Mouse (Mus musculus): ENCODE measurements around the gene Stc2. TPM values are rescaled to one million over a fixed set of nuclear protein-coding genes. Genes with fewer than 3 reads are reported as not detected.

The Stc2 gene
- polyA plus RNA-seq, 1 experiment from 2014 or later: 0.69 TPM

DNA sequence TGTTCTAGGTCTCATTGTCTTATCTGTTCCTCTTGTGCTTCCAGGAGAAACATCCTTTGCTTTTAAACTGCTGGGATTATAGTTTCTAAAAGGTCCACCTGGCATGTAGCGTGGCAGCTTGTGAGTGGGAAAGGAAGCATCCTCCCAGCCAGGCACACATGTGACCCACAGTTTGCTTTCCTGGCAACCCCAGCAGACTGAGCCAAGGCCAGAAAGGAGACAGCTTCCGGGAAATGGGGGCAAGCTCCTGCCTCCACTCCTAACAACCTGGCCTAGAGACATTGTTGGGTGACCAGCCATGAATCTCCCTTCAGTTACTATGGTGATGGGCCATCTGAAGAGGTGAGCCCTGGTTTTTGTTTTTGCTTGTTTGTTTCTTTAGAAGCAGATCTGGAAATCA, 3.9 kb downstream of the Stc2 start:
- Histone ChIP-seq H3K9me3 (replicated peaks) (no peaks in the 10 kb centered on the region), H3K4me2 (no peak overlapping the region), H3K36me3 (no peaks in the 10 kb centered on the region), H3K9ac (no peak overlapping the region), H3K27me3 (peaks cover 35% of the 10 kb centered on the region), H3K27ac (no peak overlapping the region), H3K4me1 (replicated peaks) (peaks cover 12% of the 10 kb centered on the region), H3K4me3 (replicated peaks) (no peak overlapping the region)
- DNase-seq: no peak
- 65% methylated on average over 2 of the region's 2 CpGs for WGBS (ENCODE audit: insufficient replicate concordance)
- ATAC-seq (ENCODE audit: low read depth): no peak

DNA sequence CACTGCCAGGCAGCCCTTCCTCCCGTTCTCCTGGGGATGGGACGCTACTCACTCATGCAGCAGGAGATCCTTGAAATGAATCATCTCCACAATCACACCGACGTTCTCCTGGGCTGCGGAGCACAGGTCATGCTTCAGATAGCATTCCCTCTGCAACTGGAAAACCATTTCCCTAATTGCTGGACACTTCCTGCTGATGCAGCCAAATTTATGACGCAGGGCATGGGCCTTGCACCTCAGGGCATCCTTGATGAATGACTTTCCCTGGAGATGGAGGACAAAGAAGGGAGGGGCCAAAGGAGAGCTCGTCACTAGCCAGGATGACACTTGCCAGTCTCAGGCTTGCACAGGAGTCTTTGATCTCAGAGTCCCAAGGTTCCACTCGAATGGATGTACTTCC, 4.6 kb downstream of the Stc2 start:
- H3K4me1 ChIP-seq (replicated peaks): peaks cover 12% of the 10 kb centered on the region
- H3K4me2 ChIP-seq: no peak overlapping the region
- no peaks in the 10 kb centered on the region for H3K9me3 ChIP-seq (replicated peaks)
- 65% methylated on average over 8 of the region's 8 CpGs for WGBS (ENCODE audit: insufficient replicate concordance)
- H3K36me3 ChIP-seq: no peaks in the 10 kb centered on the region
- peaks cover 28% of the 10 kb centered on the region for H3K27me3 ChIP-seq
- no peak overlapping the region for H3K4me3 ChIP-seq (replicated peaks)
- no peak overlapping the region for H3K9ac ChIP-seq
- no peak overlapping the region for H3K27ac ChIP-seq
- DNase-seq (no peak), ATAC-seq (ENCODE audit: low read depth) (no peak)

DNA sequence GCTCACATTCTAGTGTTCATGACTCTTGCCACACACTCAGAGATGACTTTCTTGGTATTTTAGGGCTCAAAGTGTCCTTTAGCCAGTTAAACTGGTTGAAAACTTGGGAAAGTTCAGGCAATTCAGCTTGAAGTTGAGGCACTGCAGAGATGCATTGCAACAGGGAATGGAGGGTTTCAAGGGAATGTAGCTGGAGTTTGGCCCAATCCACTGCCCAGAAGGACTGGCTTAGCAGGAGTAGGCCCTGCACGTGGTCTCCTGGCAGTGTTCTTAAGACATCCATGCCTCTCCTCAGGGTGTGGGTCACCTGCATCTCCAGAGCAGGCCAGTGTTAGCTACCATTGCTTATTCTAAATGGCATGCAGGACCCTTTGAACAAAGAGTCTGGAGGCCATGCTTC, 7.0 kb downstream of the Stc2 start:
- ATAC-seq (ENCODE audit: low read depth) (no peak), DNase-seq (no peak)
- Histone ChIP-seq H3K9ac (no peak overlapping the region), H3K4me2 (no peak overlapping the region), H3K4me1 (replicated peaks) (no peaks in the 10 kb centered on the region), H3K36me3 (no peaks in the 10 kb centered on the region), H3K27me3 (peaks cover 5% of the 10 kb centered on the region), H3K9me3 (replicated peaks) (no peaks in the 10 kb centered on the region), H3K27ac (no peak overlapping the region), H3K4me3 (replicated peaks) (no peak overlapping the region)
- WGBS (ENCODE audit: insufficient replicate concordance): 67% methylated on average over 1 of the region's 1 CpGs

DNA sequence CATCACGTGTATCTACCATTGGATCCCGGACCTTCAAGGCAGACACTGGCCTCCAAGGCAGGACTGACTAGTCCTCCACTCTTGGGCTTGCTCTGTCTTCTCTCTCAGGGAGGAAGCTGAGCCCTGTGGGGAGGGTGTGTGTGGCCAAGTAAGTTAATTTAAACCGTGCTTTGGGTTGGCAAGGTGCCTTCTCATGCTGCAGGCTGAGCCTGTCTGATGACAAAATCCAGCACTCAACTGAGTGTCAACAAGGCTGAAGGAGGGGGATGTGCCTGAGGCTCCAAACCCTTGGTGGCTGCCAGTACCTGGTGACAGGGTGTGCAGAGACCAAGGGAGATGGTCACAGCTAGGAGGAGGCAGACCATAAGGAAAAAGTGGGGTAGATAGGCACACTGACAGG, 7.5 kb downstream of the Stc2 start:
- ATAC-seq (ENCODE audit: low read depth) (no peak), DNase-seq (no peak)
- H3K9ac ChIP-seq: no peak overlapping the region
- H3K27me3 ChIP-seq: peaks cover 1% of the 10 kb centered on the region
- no peaks in the 10 kb centered on the region for H3K9me3 ChIP-seq (replicated peaks)
- no peaks in the 10 kb centered on the region for H3K4me1 ChIP-seq (replicated peaks)
- H3K4me3 ChIP-seq (replicated peaks): no peak overlapping the region
- H3K4me2 ChIP-seq: no peak overlapping the region
- WGBS (ENCODE audit: insufficient replicate concordance): 59% methylated on average over 3 of the region's 3 CpGs
- no peak overlapping the region for H3K27ac ChIP-seq
- no peaks in the 10 kb centered on the region for H3K36me3 ChIP-seq

DNA sequence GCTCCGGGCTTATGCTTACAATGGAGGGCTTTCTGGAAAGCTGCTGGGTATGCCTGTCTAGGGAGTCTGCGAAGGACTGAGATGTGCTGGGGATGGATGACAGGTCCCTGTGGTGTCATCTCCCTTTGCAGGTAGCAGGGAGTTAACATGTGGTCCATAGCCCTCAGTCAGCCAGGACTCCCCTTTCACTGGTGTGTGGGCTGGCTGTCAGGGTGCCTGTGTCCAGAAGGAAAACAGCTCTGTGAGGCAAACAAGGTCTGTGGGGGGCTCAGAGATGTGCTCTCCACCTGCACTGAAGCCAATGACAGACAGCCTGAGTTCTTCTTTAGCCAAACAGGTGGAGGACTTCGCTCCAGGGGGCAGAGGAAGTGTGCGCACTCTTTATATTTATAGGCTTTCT, 8.8 kb downstream of the Stc2 start:
- Histone ChIP-seq H3K27me3 (no peaks in the 10 kb centered on the region), H3K9ac (no peak overlapping the region), H3K4me1 (replicated peaks) (no peaks in the 10 kb centered on the region), H3K4me3 (replicated peaks) (no peak overlapping the region), H3K36me3 (no peaks in the 10 kb centered on the region), H3K27ac (no peak overlapping the region), H3K9me3 (replicated peaks) (no peaks in the 10 kb centered on the region), H3K4me2 (no peak overlapping the region)
- DNase-seq (no peak), ATAC-seq (ENCODE audit: low read depth) (no peak)
- WGBS (ENCODE audit: insufficient replicate concordance): 66% methylated on average over 4 of the region's 4 CpGs

DNA sequence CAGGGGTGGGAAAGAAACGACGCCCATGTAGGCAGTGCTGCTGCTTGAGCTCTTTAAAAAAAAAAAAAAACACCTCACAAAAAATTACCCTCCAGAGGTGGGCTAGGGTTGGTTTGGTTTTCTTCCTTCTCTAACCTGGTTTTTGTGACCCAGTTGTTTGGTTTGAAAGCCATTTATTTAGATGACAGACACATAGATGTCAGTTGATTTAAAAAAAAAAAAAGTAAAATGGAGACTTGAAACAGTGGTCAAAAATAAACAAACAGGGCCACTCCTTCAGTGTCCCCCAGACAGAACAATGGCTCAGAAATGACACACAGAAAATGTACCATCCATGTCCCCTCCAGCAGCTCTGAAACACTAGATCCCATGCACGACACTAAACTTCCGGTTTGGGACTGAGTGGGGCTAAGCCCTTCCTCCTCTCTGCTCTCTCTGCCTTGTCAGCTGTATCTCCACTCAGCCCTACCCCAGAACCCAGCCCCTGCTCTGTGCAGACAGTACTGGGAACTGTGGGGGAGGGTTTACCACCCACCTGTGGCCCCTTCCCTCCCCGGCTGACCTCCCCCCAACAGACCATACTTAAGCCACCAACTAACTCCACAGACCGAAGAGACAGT, 10.5 kb downstream of the Stc2 start:
- no peak for DNase-seq
- WGBS (ENCODE audit: insufficient replicate concordance): 50% methylated on average over 6 of the region's 6 CpGs
- H3K27ac ChIP-seq: no peak overlapping the region

DNA sequence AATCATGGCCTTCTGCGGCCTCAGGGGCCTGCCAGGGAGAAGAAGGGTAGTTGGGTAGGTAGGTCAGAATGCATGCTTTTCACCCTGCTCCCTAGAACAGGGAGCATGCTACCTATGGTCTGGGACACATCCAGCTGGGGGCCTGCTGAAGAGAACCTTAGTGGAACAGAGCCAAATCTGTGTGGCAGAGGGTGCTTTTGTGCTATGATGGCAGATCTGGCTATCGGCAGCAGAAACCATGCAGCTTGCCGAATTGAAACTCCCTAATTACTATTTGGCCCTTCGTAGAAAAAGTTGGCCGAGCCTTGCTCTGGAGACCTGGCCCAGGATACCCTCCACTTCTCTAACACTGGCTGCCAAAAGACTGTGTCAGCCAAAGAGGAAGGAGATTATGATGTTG, 11.4 kb downstream of the Stc2 start:
- no peak overlapping the region for H3K9ac ChIP-seq
- ATAC-seq (ENCODE audit: low read depth) (no peak), DNase-seq (no peak)
- H3K4me3 ChIP-seq (replicated peaks): no peak overlapping the region
- WGBS (ENCODE audit: insufficient replicate concordance): 74% methylated on average over 5 of the region's 5 CpGs
- no peaks in the 10 kb centered on the region for H3K9me3 ChIP-seq (replicated peaks)
- no peaks in the 10 kb centered on the region for H3K36me3 ChIP-seq
- H3K4me2 ChIP-seq: no peak overlapping the region
- H3K27me3 ChIP-seq: no peaks in the 10 kb centered on the region
- H3K27ac ChIP-seq: no peak overlapping the region
- 0 out of 2 replicates have a peak, but pooled peaks cover 4% of the 10 kb centered on the region for H3K4me1 ChIP-seq (replicated peaks)

More for the DNA sequence above, 10.5 kb downstream of the Stc2 start:
- no peak overlapping the region for H3K4me3 ChIP-seq (replicated peaks)
- no peak for ATAC-seq (ENCODE audit: low read depth)
- no peaks in the 10 kb centered on the region for H3K36me3 ChIP-seq
- H3K4me1 ChIP-seq (replicated peaks): 0 out of 2 replicates have a peak, but pooled peaks cover 4% of the 10 kb centered on the region
- no peaks in the 10 kb centered on the region for H3K9me3 ChIP-seq (replicated peaks)
- no peak overlapping the region for H3K4me2 ChIP-seq
- H3K9ac ChIP-seq: no peak overlapping the region
- H3K27me3 ChIP-seq: no peaks in the 10 kb centered on the region

DNA sequence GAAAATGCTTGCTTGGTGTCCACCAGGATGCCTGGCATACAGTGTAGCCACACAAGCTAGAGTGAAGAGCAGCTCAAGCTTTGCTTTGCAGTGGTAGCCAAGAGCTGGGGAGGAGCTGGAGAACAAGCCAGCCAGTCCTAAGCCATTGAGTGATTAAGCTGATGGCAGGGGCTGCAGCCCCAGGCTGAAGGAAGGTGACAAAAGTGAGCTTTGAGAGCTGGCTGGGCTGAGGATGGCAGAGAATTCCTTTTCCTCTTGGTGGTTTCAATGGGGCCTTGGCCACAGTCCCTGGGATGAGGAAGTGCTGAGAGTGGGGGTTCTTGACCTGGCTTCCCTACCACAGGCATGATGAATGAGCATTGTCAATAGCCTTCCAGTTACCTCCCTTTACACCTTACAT, 13.0 kb downstream of the Stc2 start:
- Histone ChIP-seq H3K4me2 (no peak overlapping the region), H3K36me3 (no peaks in the 10 kb centered on the region), H3K9me3 (replicated peaks) (no peaks in the 10 kb centered on the region), H3K27ac (no peak overlapping the region), H3K27me3 (no peaks in the 10 kb centered on the region), H3K4me1 (replicated peaks) (0 out of 2 replicates have a peak, but pooled peaks cover 6% of the 10 kb centered on the region), H3K4me3 (replicated peaks) (no peak overlapping the region), H3K9ac (no peak overlapping the region)
- ATAC-seq (ENCODE audit: low read depth) (no peak), DNase-seq (no peak)

DNA sequence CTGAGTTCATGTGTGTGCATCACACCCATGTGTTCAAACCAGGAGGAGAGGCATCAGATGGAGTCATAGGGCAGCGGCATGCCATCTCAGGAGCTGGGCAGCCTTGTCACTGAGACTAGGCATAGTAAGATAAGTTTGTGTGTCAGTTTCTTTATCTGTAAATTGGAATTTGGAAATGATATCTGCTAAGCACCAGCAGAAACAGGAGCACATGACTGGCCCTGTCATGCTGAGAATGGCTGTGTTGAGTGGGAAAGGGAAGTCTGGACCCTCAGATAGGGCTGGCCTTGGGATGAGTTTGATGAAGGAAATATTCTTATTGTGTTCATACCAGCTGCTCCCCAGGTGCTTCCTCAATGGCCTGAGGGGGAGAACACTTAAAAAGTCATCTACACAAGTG, 14.1 kb downstream of the Stc2 start:
- no peaks in the 10 kb centered on the region for H3K27me3 ChIP-seq
- no peak for DNase-seq
- peak; percentile 70 for ATAC-seq (ENCODE audit: low read depth)

DNA sequence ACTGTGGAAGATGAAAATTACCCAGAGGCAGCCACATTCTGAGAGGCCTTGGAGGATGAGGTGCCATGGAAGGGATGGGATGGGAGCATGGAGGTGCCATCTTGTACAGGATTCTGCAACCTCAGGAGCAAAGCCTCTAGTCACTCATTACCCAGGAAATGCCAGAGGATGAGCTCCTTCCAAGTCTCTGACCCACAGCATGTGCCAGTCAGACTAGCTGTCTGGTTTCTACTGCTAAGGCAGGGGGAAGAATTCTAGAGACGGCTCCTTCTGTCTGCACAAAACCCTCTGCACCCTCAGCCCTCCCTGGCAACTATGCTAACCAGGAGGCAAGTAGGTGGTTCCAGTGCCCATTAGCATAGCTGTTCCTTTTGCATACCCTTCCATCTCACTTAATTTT, 15.4 kb downstream of the Stc2 start:
- 63% methylated on average over 1 of the region's 1 CpGs for WGBS (ENCODE audit: insufficient replicate concordance)
- ATAC-seq (ENCODE audit: low read depth) (no peak), DNase-seq (no peak)
- no peaks in the 10 kb centered on the region for H3K36me3 ChIP-seq
- no peaks in the 10 kb centered on the region for H3K9me3 ChIP-seq (replicated peaks)
- no peaks in the 10 kb centered on the region for H3K27me3 ChIP-seq
- no peak overlapping the region for H3K9ac ChIP-seq
- no peak overlapping the region for H3K4me2 ChIP-seq
- H3K4me3 ChIP-seq (replicated peaks): no peak overlapping the region
- no peak overlapping the region for H3K27ac ChIP-seq
- 0 out of 2 replicates have a peak, but pooled peaks cover 6% of the 10 kb centered on the region for H3K4me1 ChIP-seq (replicated peaks)

More for the DNA sequence above, 14.1 kb downstream of the Stc2 start:
- no peak overlapping the region for H3K4me3 ChIP-seq (replicated peaks)
- H3K9me3 ChIP-seq (replicated peaks): no peaks in the 10 kb centered on the region
- H3K4me2 ChIP-seq: no peak overlapping the region
- 19% methylated on average over 1 of the region's 1 CpGs for WGBS (ENCODE audit: insufficient replicate concordance)
- no peak overlapping the region for H3K27ac ChIP-seq
- no peak overlapping the region for H3K9ac ChIP-seq
- H3K36me3 ChIP-seq: no peaks in the 10 kb centered on the region
- H3K4me1 ChIP-seq (replicated peaks): 0 out of 2 replicates have a peak, but pooled peaks cover 6% of the 10 kb centered on the region
